Mouse (Mus musculus): ENCODE data around the gene Chad. TPM values are rescaled to one million over a fixed set of nuclear protein-coding genes. Genes with fewer than 3 reads are reported as not detected.

The Chad gene
- polyA plus RNA-seq, 1 experiment = not detected

DNA sequence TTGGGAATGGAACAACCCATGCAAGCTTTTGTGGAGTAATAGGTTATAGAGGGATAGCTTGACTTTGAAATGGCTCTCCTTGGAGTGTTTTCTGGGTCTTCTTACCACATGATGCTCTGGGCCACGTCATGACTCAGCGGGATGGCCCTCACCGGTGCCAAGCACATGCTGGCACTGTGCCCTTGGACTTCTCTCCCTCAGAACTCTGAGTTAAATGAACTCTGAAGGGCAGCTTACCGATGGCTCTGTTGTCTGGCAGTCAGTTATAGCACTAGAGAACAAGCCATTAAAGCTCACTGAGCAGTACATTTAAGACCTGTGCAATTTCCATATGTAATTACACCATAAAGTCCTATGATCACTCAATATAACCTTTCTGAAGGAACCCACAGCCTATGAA lies 32.5 kb downstream of the Chad start:
- Histone ChIP-seq H3K27ac (ENCODE audit: control insufficient read depth, insufficient read depth, low read depth, low read length, poor library complexity) (no peak overlapping the region), H3K4me1 (ENCODE audit: control insufficient read depth, insufficient read depth, low read length) (peaks cover 1% of the 10 kb centered on the region; the same call in 1 of the 2 replicates), H3K4me3 (replicated peaks; ENCODE audit: control insufficient read depth, low read depth, low read length) (no peak overlapping the region)
- TF ChIP-seq CTCF (IDR thresholded peaks at IDR 0.05; ENCODE audit: control insufficient read depth, insufficient read depth, low read length) (no peak), POLR2A (IDR thresholded peaks at IDR 0.05; ENCODE audit: borderline replicate concordance, control insufficient read depth, low read depth, low read length) (no peak)
- WGBS = 38% methylated on average over 4 of the region's 4 CpGs

DNA sequence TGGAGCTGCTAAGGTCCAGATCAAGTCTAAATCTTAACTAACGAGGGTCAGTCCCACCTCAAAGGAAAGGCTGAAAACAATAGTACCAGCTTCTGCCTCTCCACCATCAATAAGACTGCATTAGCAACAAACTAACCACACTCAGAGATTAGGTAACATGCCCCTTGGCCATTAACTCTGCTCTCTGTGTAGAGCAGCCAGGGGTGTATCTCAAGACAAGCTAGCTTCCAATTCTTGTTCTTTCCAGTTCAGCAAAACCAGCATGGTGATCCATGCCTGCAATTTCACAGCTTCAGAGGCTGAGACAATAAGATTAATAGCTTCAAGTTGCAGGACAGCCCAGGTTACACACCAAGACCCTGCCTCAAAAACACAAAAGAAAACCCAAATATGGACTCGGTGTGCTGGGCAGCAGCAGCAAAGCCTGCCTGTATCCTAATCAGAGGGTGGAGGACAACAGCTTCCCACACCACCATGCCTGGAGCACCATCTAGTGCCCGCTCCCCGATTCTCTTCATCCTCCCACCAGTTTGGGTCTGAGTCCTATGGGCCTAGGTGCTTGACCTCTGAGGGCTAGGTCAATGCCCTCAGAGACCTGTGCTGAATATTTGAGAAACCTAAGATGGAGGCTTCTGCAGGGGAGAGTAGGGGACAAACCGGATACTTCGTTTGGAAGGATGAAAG lies 33.7 kb downstream of the Chad start:
- TF ChIP-seq POLR2A (IDR thresholded peaks at IDR 0.05; ENCODE audit: borderline replicate concordance, control insufficient read depth, low read depth, low read length) (no peak), CTCF (IDR thresholded peaks at IDR 0.05; ENCODE audit: control insufficient read depth, insufficient read depth, low read length) (no peak)
- Histone ChIP-seq H3K4me3 (replicated peaks; ENCODE audit: control insufficient read depth, low read depth, low read length) (no peak overlapping the region), H3K27ac (ENCODE audit: control insufficient read depth, insufficient read depth, low read depth, low read length, poor library complexity) (no peak overlapping the region), H3K4me1 (ENCODE audit: control insufficient read depth, insufficient read depth, low read length) (peaks cover 1% of the 10 kb centered on the region; the same call in 1 of the 2 replicates)
- 73% methylated on average over 6 of the region's 6 CpGs for WGBS

- Histone ChIP-seq H3K27ac (ENCODE audit: control insufficient read depth, insufficient read depth, low read depth, low read length, poor library complexity) (no peak overlapping the region), H3K4me3 (replicated peaks; ENCODE audit: control insufficient read depth, low read depth, low read length) (no peak overlapping the region), H3K4me1 (ENCODE audit: control insufficient read depth, insufficient read depth, low read length) (peaks cover 1% of the 10 kb centered on the region; the same call in 1 of the 2 replicates)
- TF ChIP-seq POLR2A (IDR thresholded peaks at IDR 0.05; ENCODE audit: borderline replicate concordance, control insufficient read depth, low read depth, low read length) (no peak), CTCF (IDR thresholded peaks at IDR 0.05; ENCODE audit: control insufficient read depth, insufficient read depth, low read length) (no peak)
- 86% methylated on average over 7 of the region's 7 CpGs for WGBS
Observed at GRCm38 (mm10) chr11:94600447-94600846, 35.6 kb downstream of the Chad start.

GRCm38 (mm10) chr11:94601321-94602281 lies 36.8 kb downstream of the Chad start, which contains the start of gene Acsf2:
Gene Acsf2 (minus strand): TSS chr11:94601871.
- 4% methylated on average over 52 of the region's 52 CpGs for WGBS

GRCm38 (mm10) chr11:94602356-94602955 lies 37.6 kb downstream of the Chad start:
- TF ChIP-seq CTCF (IDR thresholded peaks at IDR 0.05; ENCODE audit: control insufficient read depth, insufficient read depth, low read length) (no peak), POLR2A (IDR thresholded peaks at IDR 0.05; ENCODE audit: borderline replicate concordance, control insufficient read depth, low read depth, low read length) (no peak)
- no peak overlapping the region for H3K4me3 ChIP-seq (replicated peaks; ENCODE audit: control insufficient read depth, low read depth, low read length)
- H3K4me1 ChIP-seq (ENCODE audit: control insufficient read depth, insufficient read depth, low read length) = peaks cover 1% of the 10 kb centered on the region; the same call in 1 of the 2 replicates
- 78% methylated on average over 11 of the region's 11 CpGs for WGBS
- H3K27ac ChIP-seq (ENCODE audit: control insufficient read depth, insufficient read depth, low read depth, low read length, poor library complexity) = 0 out of 2 replicates have a peak overlapping the region, but pooled peaks have one; percentile 5

More at GRCm38 (mm10) chr11:94601321-94602281, 36.8 kb downstream of the Chad start, which contains the start of gene Acsf2:
- Histone ChIP-seq H3K4me1 (ENCODE audit: control insufficient read depth, insufficient read depth, low read length) (peaks cover 1% of the 10 kb centered on the region; the same call in 1 of the 2 replicates), H3K27ac (ENCODE audit: control insufficient read depth, insufficient read depth, low read depth, low read length, poor library complexity) (peak within 1 kb of the TSS; percentile 7; the same call in 1 of the 2 replicates), H3K4me3 (replicated peaks; ENCODE audit: control insufficient read depth, low read depth, low read length) (peak within 1 kb of the TSS; percentile 59)
- TF ChIP-seq CTCF (IDR thresholded peaks at IDR 0.05; ENCODE audit: control insufficient read depth, insufficient read depth, low read length) = no peak

- Histone ChIP-seq H3K4me3 (replicated peaks; ENCODE audit: control insufficient read depth, low read depth, low read length) (no peak overlapping the region), H3K4me1 (ENCODE audit: control insufficient read depth, insufficient read depth, low read length) (no peaks in the 10 kb centered on the region), H3K27ac (ENCODE audit: control insufficient read depth, insufficient read depth, low read depth, low read length, poor library complexity) (no peak overlapping the region; the same call in 1 of the 2 replicates)
- 21% methylated on average over 4 of the region's 4 CpGs for WGBS
- no peak for TF ChIP-seq POLR2A (IDR thresholded peaks at IDR 0.05; ENCODE audit: borderline replicate concordance, control insufficient read depth, low read depth, low read length)
- no peak for TF ChIP-seq CTCF (IDR thresholded peaks at IDR 0.05; ENCODE audit: control insufficient read depth, insufficient read depth, low read length)
Observed at GRCm38 (mm10) chr11:94610744-94611740, 46.2 kb downstream of the Chad start.

DNA sequence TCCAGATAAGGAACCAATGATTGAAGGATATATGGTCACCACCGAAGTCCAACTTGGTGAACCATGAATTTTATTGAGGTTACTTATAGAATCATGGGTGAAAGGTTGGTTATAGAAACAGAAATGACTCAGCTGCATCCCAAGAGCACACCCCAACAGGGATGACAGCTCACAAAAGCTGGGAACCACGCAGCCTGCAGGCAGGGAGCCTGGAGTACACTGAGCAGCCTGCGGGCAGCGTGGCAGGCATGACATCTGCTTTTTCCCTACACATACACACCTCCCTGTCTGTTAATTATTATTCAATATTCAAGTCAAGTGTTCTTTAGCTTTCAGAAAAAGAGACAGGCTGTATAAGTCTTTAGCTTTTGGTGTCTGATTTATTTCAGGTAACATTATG lies 49.8 kb downstream of the Chad start:
- H3K27ac ChIP-seq (ENCODE audit: control insufficient read depth, insufficient read depth, low read depth, low read length, poor library complexity) = no peak overlapping the region
- H3K4me1 ChIP-seq (ENCODE audit: control insufficient read depth, insufficient read depth, low read length) = no peaks in the 10 kb centered on the region
- TF ChIP-seq POLR2A (IDR thresholded peaks at IDR 0.05; ENCODE audit: borderline replicate concordance, control insufficient read depth, low read depth, low read length) = no peak
- no peak for TF ChIP-seq CTCF (IDR thresholded peaks at IDR 0.05; ENCODE audit: control insufficient read depth, insufficient read depth, low read length)
- H3K4me3 ChIP-seq (replicated peaks; ENCODE audit: control insufficient read depth, low read depth, low read length) = no peak overlapping the region
- 86% methylated on average over 4 of the region's 4 CpGs for WGBS

Data from bone marrow, adult 2 months (tissue).